Mouse (Mus musculus) kidney, embryonic 16.5 days (tissue): ENCODE results near the gene 6330403K07Rik. TPM values are rescaled to one million over a fixed set of nuclear protein-coding genes. Genes with fewer than 3 reads are reported as not detected.

ENCODE experiments used
- ATAC-seq: fragments of 200-750 bp; cut with Nextera tagmentation; 2 replicates; pipeline ENCODE4 v1.8.0; 2017; ENCODE audit warnings: moderate TSS enrichment; ENCODE audit not compliant: low FRiP score, low TSS enrichment
- H3K27ac ChIP-seq: fragments of 300-500 bp; sonication (generic); 2 replicates; pipeline ENCODE4 v1.5.1; 2014; ENCODE audit warnings: low read length
- H3K27me3 ChIP-seq: fragments of 300-500 bp; sonication (generic); 2 replicates; pipeline ENCODE4 v1.6.1; 2014; ENCODE audit warnings: low read length, control low read depth, mixed read lengths; ENCODE audit not compliant: insufficient read depth
- H3K36me3 ChIP-seq: fragments of 300-500 bp; sonication (generic); 2 replicates; pipeline ENCODE4 v1.6.1; 2014; ENCODE audit warnings: low read length, control low read depth, mixed read lengths; ENCODE audit not compliant: insufficient read depth
- H3K4me1 ChIP-seq: fragments of 300-500 bp; sonication (generic); 2 replicates; pipeline ENCODE4 v1.6.1; 2014; ENCODE audit warnings: low read length, control low read depth, mixed read lengths; ENCODE audit not compliant: insufficient read depth
- H3K4me2 ChIP-seq: fragments of 300-500 bp; sonication (generic); replicated peaks from 2 replicates; pipeline ENCODE4 v1.6.1; 2014; ENCODE audit warnings: low read depth, low read length
- H3K4me3 ChIP-seq: fragments of 300-500 bp; sonication (generic); 2 replicates; pipeline ENCODE4 v1.5.1; 2014; ENCODE audit warnings: mild to moderate bottlenecking, low read length
- H3K9ac ChIP-seq: fragments of 300-500 bp; sonication (generic); replicated peaks from 2 replicates; pipeline ENCODE4 v1.6.1; 2014; ENCODE audit warnings: low read length
- H3K9me3 ChIP-seq: fragments of 300-500 bp; sonication (generic); 2 replicates; pipeline ENCODE4 v1.6.1; 2016; ENCODE audit warnings: low read length, control low read depth
- WGBS: fragments of 180-500 bp; shearing (Covaris S2); extraction: QIAGEN DNeasy Blood & Tissue Kit; methylation state at CpG from one replicate; pipeline ENCODE4 v1.1.7; 2014; 5-methylcytosine and 5-hydroxymethylcytosine counted together
- polyA plus RNA-seq: library from polyadenylated mRNA; unstranded; fragments of >200 nt; fragmentation: Nextera tagmentation; extraction: Ambion mirVana; gene quantifications from 2 replicates; pipeline ENCODE4 v1.2.1, GENCODE M21; 2015

The 6330403K07Rik gene
- 56.7 and 59.7 TPM in 2 replicates for polyA plus RNA-seq

DNA sequence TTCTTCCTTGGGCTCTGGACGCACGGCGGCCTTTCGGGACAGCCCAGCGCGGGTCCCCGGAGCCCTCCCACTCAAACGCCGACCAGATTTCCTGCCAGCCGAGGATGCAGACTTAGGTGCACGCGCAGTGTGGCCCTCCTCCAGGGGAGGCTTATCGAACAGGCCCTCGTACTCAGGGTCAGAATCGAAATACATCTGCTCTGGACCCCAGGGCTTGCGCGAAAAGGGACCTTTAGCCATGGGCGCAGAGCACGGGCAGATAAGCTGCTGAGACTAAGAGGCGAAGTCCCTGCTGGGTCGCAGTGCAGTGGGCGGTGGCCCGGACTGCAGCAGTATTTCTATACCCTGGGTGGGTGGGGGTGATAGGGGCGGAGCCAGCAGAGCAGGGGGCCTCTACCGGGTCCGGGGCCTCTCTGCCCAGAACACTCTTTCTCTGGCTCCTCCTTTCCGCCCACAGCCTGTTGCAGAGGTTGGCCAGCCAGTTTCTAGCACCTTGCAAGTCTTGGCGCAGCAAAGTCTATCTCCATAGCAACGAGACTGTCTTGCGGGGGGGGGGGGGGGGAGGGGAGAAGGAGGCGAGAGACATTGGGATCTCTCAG, at the start of gene 6330403K07Rik:
Gene 6330403K07Rik (minus strand): TSS at position 351 of the 599 bp plus-strand sequence.
- 0% methylated on average over 30 of the region's 31 CpGs for WGBS
- H3K4me3 ChIP-seq: peak within 1 kb of the TSS; percentile 64
- no peaks in the 10 kb centered on the region for H3K27me3 ChIP-seq
- peak; percentile 98 for ATAC-seq
- H3K27ac ChIP-seq: peak within 1 kb of the TSS; percentile 57
- H3K36me3 ChIP-seq: no peaks in the 10 kb centered on the region
- peaks cover 4% of the 10 kb centered on the region; the same call in 1 of the 2 replicates for H3K4me1 ChIP-seq
- peak within 1 kb of the TSS; percentile 71 for H3K9ac ChIP-seq
- H3K4me2 ChIP-seq: peak within 1 kb of the TSS; percentile 87
- no peaks in the 10 kb centered on the region for H3K9me3 ChIP-seq

DNA sequence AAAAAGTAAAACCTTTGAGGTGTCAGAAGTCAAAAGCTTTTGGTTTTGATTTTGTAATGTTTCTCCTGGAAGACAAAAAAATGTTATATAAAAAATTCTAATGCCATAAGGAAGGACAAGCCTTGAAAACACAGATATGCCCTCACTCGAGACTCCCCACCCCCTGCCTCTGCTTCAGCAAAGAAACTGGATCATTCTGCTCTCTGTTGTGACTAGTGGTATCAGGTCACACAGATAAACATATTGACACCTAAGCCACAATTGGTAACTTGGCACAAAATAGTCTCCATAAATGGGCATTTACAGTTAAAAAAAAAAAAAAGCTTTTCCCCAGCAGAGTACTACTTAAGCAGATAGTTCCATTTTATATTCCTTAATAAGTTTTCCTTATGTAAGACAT, 43.0 kb upstream of the 6330403K07Rik start:
- no peak overlapping the region for H3K4me3 ChIP-seq
- no peak overlapping the region for H3K9ac ChIP-seq
- H3K4me2 ChIP-seq: no peak overlapping the region
- H3K4me1 ChIP-seq: no peaks in the 10 kb centered on the region
- H3K27me3 ChIP-seq: no peaks in the 10 kb centered on the region
- 63% methylated on average over 1 of the region's 1 CpGs for WGBS
- no peaks in the 10 kb centered on the region for H3K36me3 ChIP-seq
- ATAC-seq: no peak
- H3K9me3 ChIP-seq: peaks cover 3% of the 10 kb centered on the region; the same call in 1 of the 2 replicates
- H3K27ac ChIP-seq: no peak overlapping the region

DNA sequence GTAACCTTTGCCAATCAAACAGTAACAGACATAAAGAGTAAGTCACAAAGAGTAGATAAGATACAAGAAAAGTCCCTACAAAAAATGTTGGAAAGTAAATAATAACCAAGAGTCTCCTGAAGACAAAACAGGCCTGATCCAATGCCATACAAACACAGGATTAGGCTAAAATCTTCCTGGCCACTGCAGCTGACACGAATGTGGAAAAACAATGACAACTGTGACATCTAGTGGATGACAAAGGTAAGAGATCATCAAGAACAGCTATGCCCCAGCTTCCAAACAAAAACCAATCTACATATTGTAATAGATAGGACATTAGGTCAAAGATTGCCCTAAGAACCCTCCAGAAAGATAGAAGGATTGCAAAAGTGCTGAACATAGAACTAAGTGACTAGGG, 19.2 kb upstream of the 6330403K07Rik start:
- no peaks in the 10 kb centered on the region for H3K36me3 ChIP-seq
- WGBS: 4% methylated on average over 1 of the region's 1 CpGs
- no peak overlapping the region for H3K27ac ChIP-seq
- H3K4me1 ChIP-seq: no peaks in the 10 kb centered on the region
- no peak overlapping the region for H3K4me2 ChIP-seq
- ATAC-seq: no peak
- H3K9me3 ChIP-seq: no peaks in the 10 kb centered on the region
- no peak overlapping the region for H3K9ac ChIP-seq
- no peaks in the 10 kb centered on the region for H3K27me3 ChIP-seq
- no peak overlapping the region for H3K4me3 ChIP-seq

DNA sequence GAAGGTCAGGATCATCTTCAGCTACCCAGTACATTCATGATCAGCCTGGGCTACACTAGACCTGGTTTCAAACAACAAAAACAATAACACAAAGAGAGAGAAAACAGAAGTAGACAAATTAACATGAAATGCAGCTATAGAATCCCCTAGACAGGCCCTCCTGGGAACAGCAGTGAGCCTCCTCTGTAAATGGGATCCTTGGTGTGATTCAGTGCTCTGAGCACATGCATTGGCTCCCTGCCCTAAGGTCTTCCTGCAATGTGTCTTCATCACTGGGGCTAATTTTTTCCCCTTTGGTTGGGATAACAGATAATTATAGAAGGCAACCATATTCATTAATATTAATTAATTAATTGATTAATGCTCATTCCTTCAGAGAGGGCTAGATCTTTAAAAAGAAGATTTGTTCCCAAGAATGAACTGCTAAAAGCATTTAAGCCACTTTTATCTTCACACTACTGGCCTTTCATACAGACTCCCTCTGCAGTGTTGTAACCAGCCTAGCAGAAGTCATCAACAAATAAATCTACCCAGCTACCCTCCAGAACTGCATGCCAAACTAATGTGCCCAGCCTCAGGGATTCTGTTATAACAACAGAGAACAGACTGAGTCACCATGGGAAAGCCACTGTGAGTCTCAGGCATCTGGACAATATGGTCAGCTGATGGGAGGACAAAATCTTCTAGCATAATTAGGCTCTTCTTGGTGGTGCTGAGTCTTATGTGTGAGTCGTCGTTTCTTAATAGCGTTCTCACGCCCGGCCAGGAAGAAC, 6.4 kb upstream of the 6330403K07Rik start:
- no peak for ATAC-seq
- Histone ChIP-seq H3K36me3 (no peaks in the 10 kb centered on the region), H3K4me2 (no peak overlapping the region), H3K27me3 (no peaks in the 10 kb centered on the region), H3K4me3 (no peak overlapping the region), H3K27ac (no peak overlapping the region), H3K9ac (no peak overlapping the region), H3K4me1 (no peaks in the 10 kb centered on the region), H3K9me3 (peaks cover 3% of the 10 kb centered on the region; the same call in 1 of the 2 replicates)
- WGBS: 98% methylated on average over 5 of the region's 5 CpGs

GRCm38 (mm10) chr11:71032491-71033162, 686 bp downstream of the 6330403K07Rik start:
- H3K9ac ChIP-seq: peak overlapping the region; percentile 71
- peaks cover 4% of the 10 kb centered on the region; the same call in 1 of the 2 replicates for H3K4me1 ChIP-seq
- no peaks in the 10 kb centered on the region for H3K9me3 ChIP-seq
- 3% methylated on average over 26 of the region's 26 CpGs for WGBS
- H3K4me2 ChIP-seq: peak overlapping the region; percentile 87
- H3K27ac ChIP-seq: peak overlapping the region; percentile 57; the same call in 1 of the 2 replicates
- no peak for ATAC-seq
- H3K27me3 ChIP-seq: no peaks in the 10 kb centered on the region
- peak overlapping the region; percentile 64 for H3K4me3 ChIP-seq
- H3K36me3 ChIP-seq: peaks cover 3% of the 10 kb centered on the region

DNA sequence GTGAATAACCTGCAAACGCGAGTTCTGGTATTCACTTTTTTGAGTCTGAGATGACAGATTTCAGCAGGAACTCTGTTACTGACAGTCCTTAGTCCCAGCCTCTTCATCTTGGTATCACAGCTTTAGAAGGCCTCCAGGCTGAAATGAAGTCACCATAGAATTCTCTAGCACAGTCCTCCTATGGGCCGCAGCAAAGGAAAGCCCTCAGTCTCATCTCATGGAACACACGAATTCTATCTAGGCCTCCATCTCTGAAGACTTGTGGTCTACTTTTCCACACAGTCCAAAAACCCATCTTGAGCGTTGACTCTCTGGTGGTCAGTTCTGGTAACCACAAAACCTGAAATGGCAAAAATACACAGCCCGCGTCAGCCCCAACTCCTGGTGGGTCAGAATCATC, 1.2 kb downstream of the 6330403K07Rik start:
- no peak overlapping the region for H3K27ac ChIP-seq
- H3K9me3 ChIP-seq: no peaks in the 10 kb centered on the region
- no peak for ATAC-seq
- peak overlapping the region; percentile 71 for H3K9ac ChIP-seq
- H3K4me2 ChIP-seq: peak overlapping the region; percentile 87
- H3K36me3 ChIP-seq: peaks cover 8% of the 10 kb centered on the region
- H3K4me3 ChIP-seq: peak overlapping the region; percentile 64
- H3K4me1 ChIP-seq: peaks cover 4% of the 10 kb centered on the region; the same call in 1 of the 2 replicates
- WGBS: 63% methylated on average over 7 of the region's 7 CpGs
- no peaks in the 10 kb centered on the region for H3K27me3 ChIP-seq

DNA sequence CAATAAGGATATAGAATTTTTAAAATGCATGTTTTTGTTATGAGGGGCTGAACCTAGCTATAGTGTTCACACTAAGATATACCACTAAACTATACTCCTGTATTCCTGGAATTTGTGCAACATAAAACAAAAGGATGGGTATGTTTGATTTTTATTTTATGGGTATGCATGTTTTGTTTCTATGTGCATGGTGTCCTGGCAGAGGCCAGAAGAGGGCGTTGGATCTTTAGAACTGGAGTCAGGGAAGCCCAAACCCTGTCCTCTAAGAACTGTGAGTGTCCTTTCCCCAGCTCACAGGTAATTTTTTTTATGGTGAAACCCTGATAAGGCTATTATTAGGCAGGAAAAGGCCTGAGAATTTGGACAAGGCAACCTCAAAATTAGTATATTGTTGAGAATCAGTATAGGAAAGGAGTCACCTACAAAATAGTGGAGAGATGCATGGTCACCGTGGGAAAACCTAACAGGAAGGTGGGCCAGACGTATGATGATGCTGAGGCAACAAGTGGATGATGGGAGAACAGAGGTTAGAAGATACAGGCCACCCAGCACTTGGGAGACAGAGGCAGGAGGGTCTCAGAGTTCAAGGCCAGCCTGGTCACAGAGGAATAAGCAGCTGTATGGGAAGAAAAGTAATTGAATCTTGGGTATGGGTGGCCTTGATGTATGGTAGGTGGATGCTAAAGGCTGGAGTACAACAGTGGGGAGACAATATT, 3.8 kb downstream of the 6330403K07Rik start:
- ATAC-seq: no peak
- 72% methylated on average over 3 of the region's 3 CpGs for WGBS
- H3K27me3 ChIP-seq: no peaks in the 10 kb centered on the region

DNA sequence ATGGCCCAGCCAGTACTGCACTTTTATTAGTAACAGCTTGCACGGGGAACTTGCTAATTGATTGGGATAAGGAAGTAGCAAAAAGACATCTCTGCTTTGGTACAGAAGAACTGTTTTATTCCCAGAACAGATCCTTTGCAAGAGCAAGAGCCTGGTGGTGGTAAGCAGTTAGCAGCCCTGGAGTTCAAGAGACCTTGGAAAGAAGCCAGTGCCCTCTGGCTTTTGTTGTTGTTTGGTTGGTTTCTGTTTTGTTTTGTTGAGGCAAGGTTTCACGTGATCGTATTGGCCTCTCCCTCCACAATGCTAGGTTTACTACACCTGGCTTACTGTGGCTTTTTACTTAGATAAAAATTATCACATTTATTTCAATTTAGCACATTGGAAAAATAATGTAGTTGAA, 5.0 kb downstream of the 6330403K07Rik start:
- no peak overlapping the region for H3K27ac ChIP-seq
- no peaks in the 10 kb centered on the region for H3K27me3 ChIP-seq
- H3K9ac ChIP-seq: no peak overlapping the region
- no peak overlapping the region for H3K4me2 ChIP-seq
- ATAC-seq: no peak
- 77% methylated on average over 3 of the region's 3 CpGs for WGBS
- H3K4me3 ChIP-seq: no peak overlapping the region
- peaks cover 35% of the 10 kb centered on the region for H3K36me3 ChIP-seq
- no peaks in the 10 kb centered on the region for H3K9me3 ChIP-seq
- peaks cover 4% of the 10 kb centered on the region; the same call in 1 of the 2 replicates for H3K4me1 ChIP-seq

More for the DNA sequence above, 3.8 kb downstream of the 6330403K07Rik start:
- H3K4me2 ChIP-seq: no peak overlapping the region
- no peaks in the 10 kb centered on the region for H3K9me3 ChIP-seq
- H3K36me3 ChIP-seq: peaks cover 29% of the 10 kb centered on the region
- no peak overlapping the region for H3K4me3 ChIP-seq
- H3K27ac ChIP-seq: no peak overlapping the region
- no peak overlapping the region for H3K9ac ChIP-seq
- peaks cover 4% of the 10 kb centered on the region; the same call in 1 of the 2 replicates for H3K4me1 ChIP-seq
